Mouse (Mus musculus) ES-E14 (cell line): Measurements from ENCODE around the gene Gm3250.
"Not testable (repeated sequence)": the region's sequence is repeated elsewhere in the genome, so short reads cannot be mapped to it uniquely, and the experiment has no call there.

Source experiments
- CHD2 ChIP-seq: IDR thresholded peaks from 2 replicates; pipeline ENCODE4 v1.6.1; 2014; ENCODE audit warnings: mild to moderate bottlenecking, low read depth, low read length, inconsistent platforms
- HCFC1 ChIP-seq: IDR thresholded peaks from 2 replicates; pipeline ENCODE4 v1.6.1; 2012; ENCODE audit warnings: low read length, inconsistent platforms, borderline replicate concordance; ENCODE audit not compliant: insufficient read depth

DNA sequence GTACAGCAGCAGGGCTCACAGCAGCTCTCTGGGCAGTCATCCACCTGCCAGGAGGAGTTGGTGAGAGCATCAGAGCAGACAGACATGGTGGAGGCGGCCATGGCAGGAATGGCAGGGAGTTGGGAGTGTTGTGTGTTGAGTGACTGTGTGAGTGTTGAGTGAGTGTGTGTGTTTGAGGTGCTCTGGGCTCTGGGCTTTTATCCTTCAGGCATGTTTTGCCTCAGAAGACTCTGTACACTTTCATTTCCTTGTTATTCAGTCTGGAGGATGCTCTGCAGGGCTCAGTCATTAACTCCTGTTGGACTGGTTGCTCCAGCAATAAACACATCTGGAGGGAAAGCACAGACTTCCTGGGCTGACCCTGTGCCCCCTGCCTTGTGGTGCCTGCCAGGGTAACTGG lies 22.8 kb downstream of the Gm3250 start, which contains the start of gene Gm3233:
- not testable (repeated sequence) for TF ChIP-seq HCFC1, CHD2
